In genomic region chr12:40280596-40281325, GRCm38 (mm10) we compare ENCODE assay signal across 8 mouse cellular contexts.
"Had no signal": no experiment of that assay in that cellular context is flagged by ENCODE, and none has a peak within 500 bp of the region (broad histone marks: within the 10 kb centered on the region; RNA-seq: fewer than 3 reads in every experiment).

No protein-coding gene starts in this region.

- DNase-seq: liver, embryonic 13.5 days; lung, adult 2 months; lung, postnatal 14 days; lung, postnatal 4 days; retina, postnatal 1 day; right cerebral cortex, postnatal 25 days; spleen, adult 18-20 months; thymus, postnatal 25 days had no signal
